23 mouse cellular contexts compared by ENCODE assay signal in the genomic region with DNA sequence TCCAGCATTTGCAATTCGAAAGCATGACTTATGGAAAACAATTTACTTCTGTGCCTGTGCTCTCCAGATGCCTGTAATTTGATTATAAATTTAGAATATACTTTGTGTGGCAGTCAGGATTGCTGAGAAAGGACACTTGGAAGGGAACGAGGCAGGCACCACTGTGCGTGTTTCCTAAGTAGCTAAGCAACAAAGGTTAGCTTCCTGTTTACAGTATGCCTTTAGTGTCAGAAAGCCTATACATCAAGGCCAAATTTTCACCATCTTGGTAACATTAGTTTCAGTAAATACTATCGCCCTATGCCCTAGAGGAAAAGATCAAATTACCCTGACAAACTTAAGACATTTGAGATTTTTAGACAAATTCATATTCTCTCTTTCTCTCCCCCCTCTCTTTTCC. TPM values are rescaled to one million over a fixed set of nuclear protein-coding genes. Genes with fewer than 3 reads are reported as not detected.
DNase-seq lines count a peak whose midpoint lies in the region; ATAC-seq and TF ChIP-seq lines count a peak whose summit lies in the region.
"Had no signal": no experiment of that assay in that cellular context is flagged by ENCODE, and none has a peak within 500 bp of the region (broad histone marks: within the 10 kb centered on the region; RNA-seq: fewer than 3 reads in every experiment).

No protein-coding gene starts in this region.

- no peaks in the 10 kb centered on the region for H3K9me3 ChIP-seq in kidney, postnatal 0 days (replicated peaks; ENCODE audit: low read length)
- H3K9me3 ChIP-seq: heart, embryonic 12.5 days; hindbrain, embryonic 10.5 days; limb, embryonic 10.5 days; liver, embryonic 15.5 days; neural tube, embryonic 15.5 days had no signal

- no peak for TF ChIP-seq CTCF in kidney, postnatal 0 days (IDR thresholded peaks at IDR 0.05; ENCODE audit: low read depth)

- no peak overlapping the region for H3K9ac ChIP-seq in kidney, postnatal 0 days (ENCODE audit: low read depth, low read length)
- H3K9ac ChIP-seq: forebrain, postnatal 0 days; heart, embryonic 12.5 days; liver, embryonic 15.5 days; neural tube, embryonic 15.5 days had no signal

- no peaks in the 10 kb centered on the region for H3K4me1 ChIP-seq in kidney, postnatal 0 days (replicated peaks; ENCODE audit: insufficient read depth, low read length)
- H3K4me1 ChIP-seq: heart, embryonic 12.5 days; hindbrain, embryonic 10.5 days; liver, embryonic 15.5 days had no signal

- WGBS in kidney, postnatal 0 days: 34% methylated on average over 4 of the region's 4 CpGs

- no peak overlapping the region for H3K27ac ChIP-seq in kidney, postnatal 0 days
- H3K27ac ChIP-seq: hindbrain, embryonic 10.5 days; limb, embryonic 10.5 days; liver, embryonic 15.5 days; neural tube, embryonic 15.5 days had no signal

- H3K27me3 ChIP-seq in kidney, postnatal 0 days (ENCODE audit: insufficient read depth, low read length): no peaks in the 10 kb centered on the region
- H3K27me3 ChIP-seq: heart, embryonic 12.5 days; liver, embryonic 15.5 days; neural tube, embryonic 15.5 days had no signal

- no peak overlapping the region for H3K4me3 ChIP-seq in kidney, postnatal 0 days (replicated peaks; ENCODE audit: low read depth, low read length)
- H3K4me3 ChIP-seq: heart, embryonic 12.5 days; hindbrain, embryonic 10.5 days; limb, embryonic 10.5 days; liver, embryonic 15.5 days; neural tube, embryonic 15.5 days had no signal

- peak; percentile 12 for DNase-seq in kidney, postnatal 0 days (ENCODE audit: low spot score)
- DNase-seq in kidney, postnatal 25 days: no peak
- DNase-seq in CD4-positive helper T cell, adult 2 months (ENCODE audit: low read depth, low spot score): peak; percentile 41
- DNase-seq in MN1 (ENCODE audit: low spot score): peak; percentile 73
- peak; percentile 54 for DNase-seq in induced T-regulatory cell, adult 2 months (ENCODE audit: low read depth)
- no peak for DNase-seq in layer of hippocampus, postnatal 36 days
- DNase-seq: adrenal gland, postnatal 14 days; cerebellum, adult 8-10 months; gastrocnemius, postnatal 14 days; heart, adult 11 months; heart, postnatal 10 days; kidney, adult 2 months; kidney, postnatal 10 days; liver; lung, postnatal 14 days had no signal

- no peak for ATAC-seq in kidney, postnatal 0 days (replicated peaks; ENCODE audit: low FRiP score, low read depth)
- ATAC-seq in megakaryocyte progenitor cell, adult 5-6 weeks (replicated peaks; ENCODE audit: poor library complexity): no peak
- ATAC-seq: midbrain, embryonic 16.5 days had no signal

- H3K36me3 ChIP-seq in kidney, postnatal 0 days (ENCODE audit: insufficient read depth, low read length): no peaks in the 10 kb centered on the region
- H3K36me3 ChIP-seq: heart, embryonic 12.5 days; hindbrain, embryonic 10.5 days; limb, embryonic 10.5 days; liver, embryonic 15.5 days; neural tube, embryonic 15.5 days had no signal

- no peak overlapping the region for H3K4me2 ChIP-seq in kidney, postnatal 0 days (ENCODE audit: low read length)
- H3K4me2 ChIP-seq: heart, embryonic 12.5 days; liver, embryonic 15.5 days; neural tube, embryonic 15.5 days had no signal

RNA-seq across cellular contexts. Expression of a gene that starts 37.4 kb away (rescaled TPM):
- polyA plus RNA-seq in kidney, postnatal 0 days (2015; fragmentation: Nextera tagmentation; extraction: Ambion mirVana): 54.7 and 59.5 TPM in 2 replicates
- 35.2 and 37.5 TPM in 2 replicates for total RNA-seq in megakaryocyte progenitor cell, adult 5-6 weeks (2015)
- 31.5 and 34.6 TPM in 2 replicates for total RNA-seq in megakaryocyte progenitor cell, adult 5-6 weeks (2017)
- total RNA-seq in layer of hippocampus, postnatal 36 days (2021): 10 to 100 TPM; 50.4 to 52.1 TPM

Comparison
In these comparisons a context has a peak if more than half of its experiments do, and no peak if none do; other contexts are left out.
1. DNase-seq: peak in kidney, postnatal 0 days (single experiment), CD4-positive helper T cell, adult 2 months (single experiment), MN1 (single experiment) and induced T-regulatory cell, adult 2 months (single experiment); none in kidney, postnatal 25 days (0 of 2) and layer of hippocampus, postnatal 36 days (0 of 2).